Mouse (Mus musculus) forebrain, embryonic 12.5 days (tissue): ENCODE data around the gene Kdelc2. TPM values are rescaled to one million over a fixed set of nuclear protein-coding genes. Genes with fewer than 3 reads are reported as not detected.

Source experiments
- ATAC-seq: fragments of 200-750 bp; cut with Nextera tagmentation; 2 replicates; pipeline ENCODE4 v1.8.0; 2017; ENCODE audit warnings: moderate TSS enrichment; ENCODE audit not compliant: low FRiP score
- H3K27ac ChIP-seq: fragments of 300-500 bp; sonication (generic); 2 replicates; pipeline ENCODE4 v1.5.1; 2016; ENCODE audit warnings: mild to moderate bottlenecking
- H3K27me3 ChIP-seq: fragments of 300-500 bp; sonication (generic); 2 replicates; pipeline ENCODE4 v1.6.1; 2016; ENCODE audit warnings: mild to moderate bottlenecking
- H3K36me3 ChIP-seq: fragments of 300-500 bp; sonication (generic); replicated peaks from 2 replicates; pipeline ENCODE4 v1.6.1; 2016; ENCODE audit warnings: mild to moderate bottlenecking
- H3K4me1 ChIP-seq: fragments of 300-500 bp; sonication (generic); 2 replicates; pipeline ENCODE4 v1.6.1; 2016
- H3K4me2 ChIP-seq: fragments of 300-500 bp; sonication (generic); 2 replicates; pipeline ENCODE4 v1.6.1; 2016; ENCODE audit warnings: mild to moderate bottlenecking, moderate library complexity
- H3K4me3 ChIP-seq: fragments of 300-500 bp; sonication (generic); replicated peaks from 2 replicates; pipeline ENCODE4 v1.5.1; 2016; ENCODE audit warnings: mild to moderate bottlenecking
- H3K9ac ChIP-seq: fragments of 300-500 bp; sonication (generic); 2 replicates; pipeline ENCODE4 v1.6.1; 2016; ENCODE audit warnings: mild to moderate bottlenecking
- H3K9me3 ChIP-seq: fragments of 300-500 bp; sonication (generic); 2 replicates; pipeline ENCODE4 v1.6.1; 2016
- whole genome bisulfite sequencing: fragments of 180-500 bp; shearing (Covaris S2); methylation state at CpG from one replicate; pipeline ENCODE4 v1.1.7; 2016; 5-methylcytosine and 5-hydroxymethylcytosine counted together
- microRNA-seq: library from miRNA; unstranded; fragments of <30 nt; microRNA quantifications from one replicate; pipeline ENCODE4, GENCODE M21; 2017
- polyA plus RNA-seq: library from polyadenylated mRNA; unstranded; fragments of >200 nt; fragmentation: Nextera tagmentation; extraction: Ambion mirVana; gene quantifications from 2 replicates; pipeline ENCODE4 v1.2.1, GENCODE M21; 2016

The Kdelc2 gene
- polyA plus RNA-seq, 1 experiment from 2014 or later, result 8.1 TPM

- Histone ChIP-seq H3K4me2 (no peak overlapping the region), H3K27me3 (no peaks in the 10 kb centered on the region), H3K4me1 (peaks cover 14% of the 10 kb centered on the region), H3K9me3 (no peaks in the 10 kb centered on the region), H3K27ac (no peak overlapping the region), H3K36me3 (no peaks in the 10 kb centered on the region), H3K9ac (no peak overlapping the region), H3K4me3 (no peak overlapping the region)
- 92% methylated on average over 2 of the region's 2 CpGs for WGBS
- ATAC-seq, result no peak
These were observed 25.1 kb downstream of the Kdelc2 start for GRCm38 (mm10) chr9:53408953-53409361.

GRCm38 (mm10) chr9:53409427-53409826 is 25.6 kb downstream of the Kdelc2 start:
- no peaks in the 10 kb centered on the region for H3K9me3 ChIP-seq
- H3K27me3 ChIP-seq, result no peaks in the 10 kb centered on the region
- peaks cover 13% of the 10 kb centered on the region for H3K4me1 ChIP-seq
- no peaks in the 10 kb centered on the region for H3K36me3 ChIP-seq
- no peak overlapping the region for H3K4me3 ChIP-seq
- H3K4me2 ChIP-seq, result no peak overlapping the region
- no peak overlapping the region for H3K27ac ChIP-seq
- 83% methylated on average over 3 of the region's 3 CpGs for WGBS
- no peak for ATAC-seq
- H3K9ac ChIP-seq, result no peak overlapping the region

- Histone ChIP-seq H3K4me2 (no peak overlapping the region), H3K36me3 (no peaks in the 10 kb centered on the region), H3K9me3 (no peaks in the 10 kb centered on the region), H3K4me1 (no peaks in the 10 kb centered on the region), H3K27me3 (no peaks in the 10 kb centered on the region), H3K9ac (no peak overlapping the region), H3K27ac (no peak overlapping the region), H3K4me3 (no peak overlapping the region)
- 82% methylated on average over 9 of the region's 9 CpGs for WGBS
- no peak for ATAC-seq
These were observed 38.5 kb downstream of the Kdelc2 start for GRCm38 (mm10) chr9:53422133-53422896.

- WGBS, result 88% methylated on average over 3 of the region's 3 CpGs
- H3K9me3 ChIP-seq, result no peaks in the 10 kb centered on the region
- no peaks in the 10 kb centered on the region for H3K4me1 ChIP-seq
- no peak overlapping the region for H3K27ac ChIP-seq
- no peak overlapping the region for H3K9ac ChIP-seq
- no peaks in the 10 kb centered on the region for H3K36me3 ChIP-seq
- H3K27me3 ChIP-seq, result no peaks in the 10 kb centered on the region
- no peak overlapping the region for H3K4me3 ChIP-seq
- H3K4me2 ChIP-seq, result no peak overlapping the region
- ATAC-seq, result no peak
These were observed 42.9 kb downstream of the Kdelc2 start for GRCm38 (mm10) chr9:53426726-53427125.

GRCm38 (mm10) chr9:53427638-53428037 is 43.8 kb downstream of the Kdelc2 start:
- Histone ChIP-seq H3K27ac (no peak overlapping the region), H3K9me3 (no peaks in the 10 kb centered on the region), H3K4me1 (no peaks in the 10 kb centered on the region), H3K36me3 (no peaks in the 10 kb centered on the region), H3K4me3 (no peak overlapping the region), H3K9ac (no peak overlapping the region), H3K4me2 (no peak overlapping the region), H3K27me3 (no peaks in the 10 kb centered on the region)
- ATAC-seq, result no peak
- WGBS, result 87% methylated on average over 3 of the region's 3 CpGs

GRCm38 (mm10) chr9:53435830-53436570 is 52.2 kb downstream of the Kdelc2 start:
- H3K9me3 ChIP-seq, result no peaks in the 10 kb centered on the region
- H3K4me3 ChIP-seq, result no peak overlapping the region
- no peaks in the 10 kb centered on the region for H3K27me3 ChIP-seq
- 93% methylated on average over 14 of the region's 14 CpGs for WGBS
- no peak overlapping the region for H3K4me2 ChIP-seq
- no peak for ATAC-seq
- no peaks in the 10 kb centered on the region for H3K4me1 ChIP-seq
- H3K36me3 ChIP-seq, result peaks cover 19% of the 10 kb centered on the region
- H3K27ac ChIP-seq, result no peak overlapping the region
- no peak overlapping the region for H3K9ac ChIP-seq

- 92% methylated on average over 1 of the region's 1 CpGs for WGBS
- ATAC-seq, result no peak
- Histone ChIP-seq H3K4me1 (no peaks in the 10 kb centered on the region), H3K27ac (no peak overlapping the region), H3K9ac (no peak overlapping the region), H3K4me2 (no peak overlapping the region), H3K9me3 (no peaks in the 10 kb centered on the region), H3K27me3 (no peaks in the 10 kb centered on the region), H3K36me3 (peaks cover 55% of the 10 kb centered on the region), H3K4me3 (no peak overlapping the region)
These were observed 66.8 kb downstream of the Kdelc2 start for GRCm38 (mm10) chr9:53450609-53451008.

Small RNA genes within 50 kb of the gene (microRNA-seq; reads per million reads assigned to microRNA genes)
- gene Mir130c, result not detected

Other genes with a start within 250 kb of the Kdelc2 start
- gene Ddx10, start 136.0 kb upstream of the Kdelc2 start, polyA plus RNA-seq, result 26.6 and 27.1 TPM in 2 replicates
- 0.29 and 0.36 TPM in 2 replicates for gene Exph5, start 82.4 kb upstream of the Kdelc2 start, polyA plus RNA-seq
- gene 4930550C14Rik, start 18.3 kb downstream of the Kdelc2 start, polyA plus RNA-seq, result 0.11 and 0.32 TPM in 2 replicates
- 21.7 and 22.8 TPM in 2 replicates for gene Atm, start 152.7 kb downstream of the Kdelc2 start, polyA plus RNA-seq
- 20.5 and 21.0 TPM in 2 replicates for gene Npat, start 153.0 kb downstream of the Kdelc2 start, polyA plus RNA-seq
- gene Acat1, start 226.4 kb downstream of the Kdelc2 start, polyA plus RNA-seq, result 79.0 and 86.2 TPM in 2 replicates